Mouse (Mus musculus): ENCODE measurements at regions not wholly inside any gene's neighbourhood (a gene's known extent, or its start where the extent isn't known, plus 50 kb on each side); places are given as distances from the start of the nearest gene placed in this dataset.

- DNase-seq (ENCODE audit: low read depth, low spot score): peak; percentile 26
These were observed 177.2 kb upstream of the Scn7a start for GRCm38 (mm10) chr2:66961808-66962519.

GRCm38 (mm10) chr2:66941188-66941587 is 156.5 kb upstream of the Scn7a start:
- DNase-seq (ENCODE audit: low read depth, low spot score): no peak

DNA sequence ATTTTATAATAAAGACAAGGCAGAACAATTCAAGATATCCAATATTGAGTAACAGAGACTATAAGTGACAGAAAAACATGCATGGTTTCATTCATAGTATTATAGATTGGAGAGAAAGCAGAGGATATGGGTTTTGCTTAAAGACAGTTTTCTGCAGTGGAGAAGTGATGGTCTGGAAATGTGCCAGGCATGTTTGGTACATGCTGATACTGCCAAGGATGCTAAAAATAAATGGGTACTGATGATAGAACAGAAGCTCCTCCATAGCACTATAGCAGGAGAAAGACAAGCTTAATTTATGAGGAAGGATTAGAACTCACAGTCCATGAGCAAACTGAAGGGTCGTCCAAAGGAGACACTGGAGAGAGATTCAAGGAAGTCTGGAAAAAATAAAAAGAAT is 113.3 kb upstream of the Scn7a start:
- DNase-seq (ENCODE audit: low read depth, low spot score): no peak

DNA sequence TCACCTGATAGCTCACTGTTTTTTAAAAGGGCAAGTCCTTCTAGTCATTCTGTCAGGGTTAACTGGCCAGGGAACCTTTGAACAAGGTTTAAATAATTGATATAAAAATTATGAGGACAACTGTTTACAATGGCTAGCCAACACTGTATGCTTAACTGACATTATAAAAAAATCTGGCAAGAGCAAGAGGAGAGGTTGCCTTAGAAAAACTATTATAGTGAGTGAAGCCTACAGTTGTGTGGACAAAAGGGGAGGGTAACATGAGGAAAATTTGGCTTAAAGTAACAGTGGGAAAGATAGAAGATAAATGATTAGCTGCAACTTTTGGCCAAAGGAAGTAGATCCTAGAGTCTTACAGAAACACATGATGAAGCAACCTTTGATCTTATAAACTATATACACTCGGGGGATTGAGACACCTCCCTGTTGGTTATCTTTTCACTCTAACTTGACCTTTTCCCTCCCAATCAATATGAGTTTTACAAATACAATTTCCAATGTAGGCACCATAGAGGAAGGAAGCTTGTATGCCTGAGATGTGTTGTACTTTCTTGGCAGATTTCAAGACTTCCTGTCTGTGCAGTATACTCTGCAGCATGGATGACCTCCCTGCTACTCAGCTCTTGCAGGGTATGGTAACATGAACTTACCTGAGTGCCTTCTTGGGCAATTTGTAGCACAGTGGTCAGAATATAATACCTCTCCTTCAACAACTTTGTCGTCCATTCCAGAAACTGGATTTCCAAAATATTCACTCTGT is 82.9 kb upstream of the Scn7a start:
- no peak for DNase-seq (ENCODE audit: low read depth, low spot score)

All from brain, embryonic 18.5 days (tissue).